Mouse (Mus musculus) c-Kit-positive CD71-negative TER-119-negative erythroid progenitor cells, embryonic 14.5 days (primary cell): ENCODE results near the gene Ttc7b.

Source experiments
- DNase-seq: peaks from one replicate; pipeline ENCODE4 v3.0.0-alpha.2; 2013; ENCODE audit warnings: low read depth

The Ttc7b gene

GRCm38 (mm10) chr12:100269967-100270662, 250.5 kb downstream of the Ttc7b start:
- no peak for DNase-seq

- peak; percentile 66 for DNase-seq
Measured at GRCm38 (mm10) chr12:100268011-100268410, 252.6 kb downstream of the Ttc7b start.

- DNase-seq, result no peak
Measured at GRCm38 (mm10) chr12:100265546-100266309, 254.9 kb downstream of the Ttc7b start.

GRCm38 (mm10) chr12:100264941-100265340, 255.7 kb downstream of the Ttc7b start:
- no peak for DNase-seq

GRCm38 (mm10) chr12:100262846-100263245, 257.8 kb downstream of the Ttc7b start:
- no peak for DNase-seq

- DNase-seq, result no peak
Measured at GRCm38 (mm10) chr12:100261761-100262160, 258.9 kb downstream of the Ttc7b start.

- no peak for DNase-seq
Measured at GRCm38 (mm10) chr12:100260151-100260550, 260.5 kb downstream of the Ttc7b start.

- DNase-seq, result no peak
Measured at GRCm38 (mm10) chr12:100257779-100258178, 262.8 kb downstream of the Ttc7b start.

- DNase-seq, result no peak
Measured at GRCm38 (mm10) chr12:100255441-100255949, 265.1 kb downstream of the Ttc7b start.

GRCm38 (mm10) chr12:100254471-100254870, 266.2 kb downstream of the Ttc7b start:
- DNase-seq, result no peak
